Comparison of ENCODE assay signal across 18 mouse cellular contexts in the genomic region with DNA sequence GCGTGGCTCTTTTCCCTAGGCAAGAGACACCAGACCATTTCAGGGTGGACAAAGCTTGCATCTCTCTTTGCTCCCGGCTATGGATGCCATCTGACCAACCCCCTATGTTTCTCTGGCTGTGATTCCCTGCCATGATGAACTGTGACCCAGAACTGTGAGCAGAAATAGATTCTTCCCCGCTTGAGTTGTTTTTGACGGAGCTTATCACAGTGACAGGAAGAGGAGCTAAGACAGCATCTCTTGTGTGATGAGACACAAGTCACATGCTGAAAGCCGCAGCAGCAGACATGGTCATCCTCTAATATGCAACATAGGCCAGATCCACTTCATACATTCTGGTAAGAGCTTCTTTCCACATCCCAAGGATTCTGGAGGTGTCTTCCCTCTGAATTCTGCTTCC.
"Had no signal": no experiment of that assay in that cellular context is flagged by ENCODE, and none has a peak within 500 bp of the region (broad histone marks: within the 10 kb centered on the region; RNA-seq: fewer than 3 reads in every experiment).

No protein-coding gene starts in this region.

- H3K4me2 ChIP-seq: liver, embryonic 12.5 days; midbrain, embryonic 12.5 days; neural tube, embryonic 13.5 days; neural tube, embryonic 15.5 days had no signal

- H3K4me3 ChIP-seq: liver, embryonic 12.5 days; midbrain, embryonic 10.5 days; midbrain, embryonic 12.5 days; myocyte; neural tube, embryonic 13.5 days; neural tube, embryonic 15.5 days had no signal

- H3K9ac ChIP-seq: liver, embryonic 12.5 days; liver, embryonic 14.5 days; midbrain, embryonic 12.5 days; neural tube, embryonic 13.5 days; neural tube, embryonic 15.5 days had no signal

- H3K27me3 ChIP-seq: liver, embryonic 12.5 days; midbrain, embryonic 12.5 days; neural tube, embryonic 13.5 days; neural tube, embryonic 15.5 days had no signal

- DNase-seq: lung, adult 2 months; midbrain, embryonic 14.5 days; retina, postnatal 1 day; right cerebral cortex, adult 18-20 months; right cerebral cortex, postnatal 25 days; right cerebral cortex, postnatal 4 days; spleen, adult 18-20 months; thymus, adult 18-20 months; thymus, postnatal 14 days; thymus, postnatal 36 days had no signal

- H3K27ac ChIP-seq: liver, embryonic 12.5 days; liver, embryonic 14.5 days; midbrain, embryonic 10.5 days; midbrain, embryonic 12.5 days; neural tube, embryonic 13.5 days; neural tube, embryonic 15.5 days had no signal

- H3K4me1 ChIP-seq: liver, embryonic 12.5 days; midbrain, embryonic 10.5 days; midbrain, embryonic 12.5 days; neural tube, embryonic 13.5 days had no signal

- ATAC-seq: liver, embryonic 12.5 days; midbrain, embryonic 16.5 days had no signal

- H3K36me3 ChIP-seq: liver, embryonic 12.5 days; midbrain, embryonic 10.5 days; midbrain, embryonic 12.5 days; neural tube, embryonic 13.5 days; neural tube, embryonic 15.5 days had no signal

- H3K9me3 ChIP-seq: liver, embryonic 12.5 days; midbrain, embryonic 10.5 days; midbrain, embryonic 12.5 days; neural tube, embryonic 13.5 days; neural tube, embryonic 15.5 days had no signal
